Mouse (Mus musculus): ENCODE measurements around the gene Kcna7. TPM values are rescaled to one million over a fixed set of nuclear protein-coding genes. Genes with fewer than 3 reads are reported as not detected.

The Kcna7 gene
- polyA plus RNA-seq, 1 experiment: not detected

DNA sequence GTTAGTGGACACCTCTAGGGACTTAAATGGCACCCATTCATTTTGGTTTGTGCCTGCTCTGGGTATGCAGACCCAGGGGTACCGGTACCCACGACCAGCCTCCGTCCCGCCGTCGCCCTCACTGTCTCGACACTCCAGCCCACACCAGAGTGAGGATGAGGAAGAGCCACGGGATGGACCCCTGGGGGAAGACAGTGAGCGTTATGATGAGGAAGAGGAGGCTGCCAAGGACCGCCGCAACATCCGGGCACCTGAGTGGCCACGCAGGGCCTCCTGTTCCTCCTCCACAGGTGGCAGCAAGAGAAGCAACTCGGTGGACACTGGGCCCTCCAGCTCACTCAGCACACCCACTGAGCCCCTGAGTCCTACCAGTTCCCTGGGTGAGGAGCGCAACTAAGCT, 49.5 kb downstream of the Kcna7 start:
- Histone ChIP-seq H3K27ac (ENCODE audit: control insufficient read depth, insufficient read depth, low read depth, low read length, poor library complexity) (no peak overlapping the region), H3K4me1 (ENCODE audit: control insufficient read depth, insufficient read depth, low read length) (peaks cover 3% of the 10 kb centered on the region; the same call in 1 of the 2 replicates), H3K4me3 (replicated peaks; ENCODE audit: control insufficient read depth, low read depth, low read length) (no peak overlapping the region)
- WGBS: 88% methylated on average over 15 of the region's 15 CpGs
- no peak for TF ChIP-seq POLR2A (IDR thresholded peaks at IDR 0.05; ENCODE audit: borderline replicate concordance, control insufficient read depth, low read depth, low read length)
- no peak for TF ChIP-seq CTCF (IDR thresholded peaks at IDR 0.05; ENCODE audit: control insufficient read depth, insufficient read depth, low read length)

GRCm38 (mm10) chr7:45455932-45456696, 50.7 kb downstream of the Kcna7 start:
- Histone ChIP-seq H3K27ac (ENCODE audit: control insufficient read depth, insufficient read depth, low read depth, low read length, poor library complexity) (no peak overlapping the region), H3K4me1 (ENCODE audit: control insufficient read depth, insufficient read depth, low read length) (peaks cover 4% of the 10 kb centered on the region; the same call in 1 of the 2 replicates), H3K4me3 (replicated peaks; ENCODE audit: control insufficient read depth, low read depth, low read length) (no peak overlapping the region)
- 81% methylated on average over 13 of the region's 13 CpGs for WGBS
- TF ChIP-seq POLR2A (IDR thresholded peaks at IDR 0.05; ENCODE audit: borderline replicate concordance, control insufficient read depth, low read depth, low read length): no peak
- no peak for TF ChIP-seq CTCF (IDR thresholded peaks at IDR 0.05; ENCODE audit: control insufficient read depth, insufficient read depth, low read length)

DNA sequence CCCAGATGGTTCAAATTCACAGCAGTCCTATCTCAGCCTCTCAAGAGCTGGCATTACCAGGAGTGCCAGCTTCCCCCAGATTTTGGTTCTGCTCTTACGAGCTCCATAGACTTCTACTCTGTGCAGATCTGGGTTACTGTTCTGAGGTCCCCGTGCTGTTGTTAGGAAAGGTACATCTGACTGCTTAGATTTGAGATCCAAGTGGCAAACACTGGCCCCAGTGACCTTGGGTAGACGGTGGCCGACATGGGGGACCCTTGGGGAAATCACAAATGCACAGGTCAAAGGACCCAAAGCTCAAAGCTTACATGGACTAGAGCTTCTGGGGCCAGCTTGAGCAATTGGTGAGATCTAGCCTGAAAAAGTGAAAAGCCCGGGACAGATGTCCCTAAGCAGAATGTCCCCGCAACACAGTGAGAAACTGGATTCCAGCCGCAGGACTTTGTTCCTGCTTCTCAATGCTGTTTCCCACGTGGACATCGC, 51.3 kb downstream of the Kcna7 start:
- 49% methylated on average over 9 of the region's 9 CpGs for WGBS
- peaks cover 4% of the 10 kb centered on the region; the same call in 1 of the 2 replicates for H3K4me1 ChIP-seq (ENCODE audit: control insufficient read depth, insufficient read depth, low read length)
- no peak for TF ChIP-seq CTCF (IDR thresholded peaks at IDR 0.05; ENCODE audit: control insufficient read depth, insufficient read depth, low read length)
- TF ChIP-seq POLR2A (IDR thresholded peaks at IDR 0.05; ENCODE audit: borderline replicate concordance, control insufficient read depth, low read depth, low read length): no peak
- H3K27ac ChIP-seq (ENCODE audit: control insufficient read depth, insufficient read depth, low read depth, low read length, poor library complexity): peak overlapping the region; percentile 59
- H3K4me3 ChIP-seq (replicated peaks; ENCODE audit: control insufficient read depth, low read depth, low read length): no peak overlapping the region

DNA sequence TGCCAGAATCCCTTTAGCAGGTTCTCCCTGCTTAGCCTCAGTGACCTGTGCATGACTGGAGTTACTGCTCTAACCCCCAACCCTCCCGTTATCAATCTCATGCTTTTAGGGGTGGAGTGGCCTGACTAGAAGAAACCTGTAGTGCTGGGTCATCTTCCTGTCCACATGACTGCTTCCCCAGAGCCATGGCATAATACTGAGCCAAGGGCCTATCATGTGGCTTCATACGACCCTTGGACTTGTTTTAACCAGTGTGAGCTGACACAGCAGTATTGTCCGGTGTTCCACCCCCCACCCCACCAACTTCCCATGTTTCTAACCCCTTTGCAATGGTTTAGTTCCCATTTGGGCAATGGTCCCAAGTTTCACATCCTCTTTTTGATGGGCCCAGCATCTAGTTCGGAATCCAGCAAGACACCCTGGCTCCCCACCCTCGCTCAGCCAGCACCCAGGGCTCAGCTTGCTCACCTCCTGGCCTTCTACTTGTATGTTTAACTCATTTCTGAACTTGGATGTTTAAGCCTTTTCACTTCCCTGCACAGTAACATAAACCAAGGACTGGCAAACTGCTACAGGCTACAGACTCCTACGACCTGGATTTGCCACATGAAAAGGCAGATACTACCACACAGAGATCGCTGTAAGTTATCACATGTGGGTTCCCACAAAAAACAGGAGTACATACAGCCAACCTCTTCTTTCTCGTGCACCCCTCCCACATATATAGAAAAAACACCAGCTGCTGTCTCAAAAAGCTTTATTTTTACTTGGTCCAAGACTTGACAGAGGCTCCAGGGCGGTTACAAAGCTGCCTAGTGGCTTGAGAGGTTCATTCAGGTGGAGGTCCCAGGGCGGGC, 52.0 kb downstream of the Kcna7 start:
- Histone ChIP-seq H3K4me3 (replicated peaks; ENCODE audit: control insufficient read depth, low read depth, low read length) (peak overlapping the region; percentile 51), H3K27ac (ENCODE audit: control insufficient read depth, insufficient read depth, low read depth, low read length, poor library complexity) (peak overlapping the region; percentile 59), H3K4me1 (ENCODE audit: control insufficient read depth, insufficient read depth, low read length) (peaks cover 4% of the 10 kb centered on the region; the same call in 1 of the 2 replicates)
- WGBS: 24% methylated on average over 10 of the region's 10 CpGs
- TF ChIP-seq CTCF (IDR thresholded peaks at IDR 0.05; ENCODE audit: control insufficient read depth, insufficient read depth, low read length) (no peak), POLR2A (IDR thresholded peaks at IDR 0.05; ENCODE audit: borderline replicate concordance, control insufficient read depth, low read depth, low read length) (no peak)

DNA sequence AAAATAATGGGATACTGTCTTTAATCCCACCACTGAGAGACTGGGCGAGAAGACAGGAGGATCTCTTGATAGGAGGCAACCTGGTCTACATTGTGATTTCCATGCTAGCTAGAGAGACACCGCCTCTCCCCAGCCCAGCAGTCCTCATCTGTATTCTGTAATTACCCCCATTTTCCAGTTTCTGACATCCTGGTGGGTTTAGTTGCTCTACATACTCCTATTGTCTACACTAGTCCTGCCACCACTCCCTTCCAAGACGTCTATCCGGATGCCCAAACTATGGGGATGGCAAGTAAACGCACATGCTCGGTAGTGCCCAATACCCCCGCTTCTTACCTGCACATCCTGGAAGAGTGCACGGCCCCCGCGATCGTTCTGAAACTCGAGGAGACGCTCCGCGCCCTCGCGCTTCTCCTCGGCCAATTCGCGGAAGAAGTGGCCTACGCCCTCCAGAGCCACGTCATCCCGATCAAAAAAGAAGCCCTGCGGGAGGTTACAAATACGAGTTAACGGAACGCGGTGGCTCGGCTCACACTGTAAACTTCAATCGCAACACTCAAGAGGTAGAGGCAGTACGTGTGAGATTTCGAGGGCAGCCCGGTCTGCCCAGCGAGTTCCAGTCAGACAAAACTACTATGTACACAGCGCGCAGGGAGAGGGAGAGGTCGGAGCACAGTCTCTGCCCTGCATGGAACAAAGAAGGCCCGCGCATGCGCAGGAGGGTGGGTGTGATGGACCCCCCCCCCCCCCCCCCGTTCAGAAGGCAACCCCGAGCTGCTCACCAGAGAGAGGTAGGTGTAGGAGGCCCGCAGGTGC, 53.5 kb downstream of the Kcna7 start:
- 1% methylated on average over 43 of the region's 43 CpGs for WGBS
- H3K4me3 ChIP-seq (replicated peaks; ENCODE audit: control insufficient read depth, low read depth, low read length): peak overlapping the region; percentile 87
- peaks cover 4% of the 10 kb centered on the region; the same call in 1 of the 2 replicates for H3K4me1 ChIP-seq (ENCODE audit: control insufficient read depth, insufficient read depth, low read length)
- H3K27ac ChIP-seq (ENCODE audit: control insufficient read depth, insufficient read depth, low read depth, low read length, poor library complexity): peak overlapping the region; percentile 89
- TF ChIP-seq POLR2A (IDR thresholded peaks at IDR 0.05; ENCODE audit: borderline replicate concordance, control insufficient read depth, low read depth, low read length) (no peak), CTCF (IDR thresholded peaks at IDR 0.05; ENCODE audit: control insufficient read depth, insufficient read depth, low read length) (no peak)

Other genes with a start within 250 kb of the Kcna7 start
- 1.3 TPM in 1 of 2 replicates, not detected in the other for gene Slc17a7, start 241.7 kb upstream of the Kcna7 start, polyA plus RNA-seq (2011; ENCODE audit: insufficient read depth, insufficient read length, low replicate concordance, missing spikeins)
- gene Gfy, start 226.1 kb upstream of the Kcna7 start, polyA plus RNA-seq (2011; ENCODE audit: insufficient read depth, insufficient read length, low replicate concordance, missing spikeins): 1.2 TPM in 1 of 2 replicates, not detected in the other
- not detected in 2 replicates for gene Pth2, start 224.7 kb upstream of the Kcna7 start, polyA plus RNA-seq (2011; ENCODE audit: insufficient read depth, insufficient read length, low replicate concordance, missing spikeins)
- gene Ccdc155, start 200.8 kb upstream of the Kcna7 start, polyA plus RNA-seq (2011; ENCODE audit: insufficient read depth, insufficient read length, low replicate concordance, missing spikeins): not detected in 2 replicates
- gene Dkkl1, start 193.5 kb upstream of the Kcna7 start, polyA plus RNA-seq (2011; ENCODE audit: insufficient read depth, insufficient read length, low replicate concordance, missing spikeins): 1.5 TPM in 1 of 2 replicates, not detected in the other
- gene Tead2, start 189.9 kb upstream of the Kcna7 start, polyA plus RNA-seq (2011; ENCODE audit: insufficient read depth, insufficient read length, low replicate concordance, missing spikeins): 5.0 and 10.9 TPM in 2 replicates
- 214 and 405 TPM in 2 replicates for gene Cd37, start 166.5 kb upstream of the Kcna7 start, polyA plus RNA-seq (2011; ENCODE audit: insufficient read depth, insufficient read length, low replicate concordance, missing spikeins)
- gene Slc6a16, start 164.6 kb upstream of the Kcna7 start, polyA plus RNA-seq (2011; ENCODE audit: insufficient read depth, insufficient read length, low replicate concordance, missing spikeins): not detected in 2 replicates
- not detected in 2 replicates for gene Slc6a21, start 128.1 kb upstream of the Kcna7 start, polyA plus RNA-seq (2011; ENCODE audit: insufficient read depth, insufficient read length, low replicate concordance, missing spikeins)
- 2.6 and 3.9 TPM in 2 replicates for gene Trpm4, start 71.9 kb upstream of the Kcna7 start, polyA plus RNA-seq (2011; ENCODE audit: insufficient read depth, insufficient read length, low replicate concordance, missing spikeins)
- gene Hrc, start 70.4 kb upstream of the Kcna7 start, polyA plus RNA-seq (2011; ENCODE audit: insufficient read depth, insufficient read length, low replicate concordance, missing spikeins): 1.5 and 1.7 TPM in 2 replicates
- gene Ppfia3, start 38.6 kb upstream of the Kcna7 start, polyA plus RNA-seq (2011; ENCODE audit: insufficient read depth, insufficient read length, low replicate concordance, missing spikeins): not detected in 2 replicates
- not detected in 2 replicates for gene Lin7b, start 35.1 kb upstream of the Kcna7 start, polyA plus RNA-seq (2011; ENCODE audit: insufficient read depth, insufficient read length, low replicate concordance, missing spikeins)
- 753 and 781 TPM in 2 replicates for gene Snrnp70, start 9.9 kb upstream of the Kcna7 start, polyA plus RNA-seq (2011; ENCODE audit: insufficient read depth, insufficient read length, low replicate concordance, missing spikeins)
- gene Ntf5, start 8.0 kb downstream of the Kcna7 start, polyA plus RNA-seq (2011; ENCODE audit: insufficient read depth, insufficient read length, low replicate concordance, missing spikeins): 1.8 TPM in 1 of 2 replicates, not detected in the other
- gene Lhb, start 15.2 kb downstream of the Kcna7 start, polyA plus RNA-seq (2011; ENCODE audit: insufficient read depth, insufficient read length, low replicate concordance, missing spikeins): not detected in 2 replicates
- 11.3 and 17.4 TPM in 2 replicates for gene Gys1, start 29.2 kb downstream of the Kcna7 start, polyA plus RNA-seq (2011; ENCODE audit: insufficient read depth, insufficient read length, low replicate concordance, missing spikeins)
- 61.4 and 66.3 TPM in 2 replicates for gene Ruvbl2, start 32.4 kb downstream of the Kcna7 start, polyA plus RNA-seq (2011; ENCODE audit: insufficient read depth, insufficient read length, low replicate concordance, missing spikeins)
- gene Ftl1, start 54.2 kb downstream of the Kcna7 start, polyA plus RNA-seq (2011; ENCODE audit: insufficient read depth, insufficient read length, low replicate concordance, missing spikeins): 2,067 and 2,131 TPM in 2 replicates
- gene Bax, start 61.2 kb downstream of the Kcna7 start, polyA plus RNA-seq (2011; ENCODE audit: insufficient read depth, insufficient read length, low replicate concordance, missing spikeins): 71.8 and 143 TPM in 2 replicates
- gene Tulp2, start 76.2 kb downstream of the Kcna7 start, polyA plus RNA-seq (2011; ENCODE audit: insufficient read depth, insufficient read length, low replicate concordance, missing spikeins): 1.3 TPM in 1 of 2 replicates, not detected in the other
- gene Gm45808, start 81.2 kb downstream of the Kcna7 start, polyA plus RNA-seq (2011; ENCODE audit: insufficient read depth, insufficient read length, low replicate concordance, missing spikeins): not detected in 2 replicates
- gene Dhdh, start 83.2 kb downstream of the Kcna7 start, polyA plus RNA-seq (2011; ENCODE audit: insufficient read depth, insufficient read length, low replicate concordance, missing spikeins): 2.7 and 4.8 TPM in 2 replicates
- gene Nucb1, start 104.8 kb downstream of the Kcna7 start, polyA plus RNA-seq (2011; ENCODE audit: insufficient read depth, insufficient read length, low replicate concordance, missing spikeins): 69.3 and 71.9 TPM in 2 replicates
- gene Ppp1r15a, start 120.6 kb downstream of the Kcna7 start, polyA plus RNA-seq (2011; ENCODE audit: insufficient read depth, insufficient read length, low replicate concordance, missing spikeins): 356 and 801 TPM in 2 replicates
- gene Plekha4, start 120.7 kb downstream of the Kcna7 start, polyA plus RNA-seq (2011; ENCODE audit: insufficient read depth, insufficient read length, low replicate concordance, missing spikeins): 2.1 and 8.9 TPM in 2 replicates
- 5.7 TPM in 1 of 2 replicates, not detected in the other for gene Hsd17b14, start 149.2 kb downstream of the Kcna7 start, polyA plus RNA-seq (2011; ENCODE audit: insufficient read depth, insufficient read length, low replicate concordance, missing spikeins)
- gene Bcat2, start 164.5 kb downstream of the Kcna7 start, polyA plus RNA-seq (2011; ENCODE audit: insufficient read depth, insufficient read length, low replicate concordance, missing spikeins): 35.7 and 58.4 TPM in 2 replicates
- not detected in 2 replicates for gene Fgf21, start 209.8 kb downstream of the Kcna7 start, polyA plus RNA-seq (2011; ENCODE audit: insufficient read depth, insufficient read length, low replicate concordance, missing spikeins)
- not detected in 2 replicates for gene Fut1, start 211.6 kb downstream of the Kcna7 start, polyA plus RNA-seq (2011; ENCODE audit: insufficient read depth, insufficient read length, low replicate concordance, missing spikeins)
- 1.1 TPM in 1 of 2 replicates, not detected in the other for gene Izumo1, start 216.2 kb downstream of the Kcna7 start, polyA plus RNA-seq (2011; ENCODE audit: insufficient read depth, insufficient read length, low replicate concordance, missing spikeins)
- 5.9 and 6.0 TPM in 2 replicates for gene Rasip1, start 221.8 kb downstream of the Kcna7 start, polyA plus RNA-seq (2011; ENCODE audit: insufficient read depth, insufficient read length, low replicate concordance, missing spikeins)
- gene Mamstr, start 234.3 kb downstream of the Kcna7 start, polyA plus RNA-seq (2011; ENCODE audit: insufficient read depth, insufficient read length, low replicate concordance, missing spikeins): 1.00 TPM in 1 of 2 replicates, not detected in the other